ENCODE assay signal across 25 mouse cellular contexts in genomic region chr9:23041025-23041424, GRCm38 (mm10).
A peak's percentile ranks its signal among the peaks of the same experiment; 100 is the strongest.
DNase-seq lines count a peak whose midpoint lies in the region; ATAC-seq and TF ChIP-seq lines count a peak whose summit lies in the region.
"Had no signal": no experiment of that assay in that cellular context is flagged by ENCODE, and none has a peak within 500 bp of the region (broad histone marks: within the 10 kb centered on the region; RNA-seq: fewer than 3 reads in every experiment).

No protein-coding gene starts in this region.

- no peaks in the 10 kb centered on the region for H3K27me3 ChIP-seq in heart, embryonic 11.5 days (ENCODE audit: control insufficient read depth, insufficient read depth, low read length)
- H3K27me3 ChIP-seq in kidney, postnatal 0 days (ENCODE audit: insufficient read depth, low read length), result no peaks in the 10 kb centered on the region
- peaks cover 5% of the 10 kb centered on the region; the same call in 1 of the 2 replicates for H3K27me3 ChIP-seq in midbrain, embryonic 14.5 days (ENCODE audit: control insufficient read depth, insufficient read depth, low read length)
- H3K27me3 ChIP-seq in midbrain, embryonic 15.5 days (replicated peaks), result no peaks in the 10 kb centered on the region
- H3K27me3 ChIP-seq in limb, embryonic 12.5 days, result 0 out of 2 replicates have a peak, but pooled peaks cover 7% of the 10 kb centered on the region
- H3K27me3 ChIP-seq: forebrain, embryonic 15.5 days; hindbrain, embryonic 15.5 days; limb, embryonic 13.5 days had no signal

- H3K4me3 ChIP-seq in heart, embryonic 11.5 days (ENCODE audit: low read depth, low read length), result no peak overlapping the region
- no peak overlapping the region for H3K4me3 ChIP-seq in kidney, postnatal 0 days (replicated peaks; ENCODE audit: low read depth, low read length)
- H3K4me3 ChIP-seq in midbrain, embryonic 14.5 days (replicated peaks; ENCODE audit: low read depth, low read length), result no peak overlapping the region
- no peak overlapping the region for H3K4me3 ChIP-seq in midbrain, embryonic 15.5 days
- no peak overlapping the region for H3K4me3 ChIP-seq in limb, embryonic 12.5 days (replicated peaks)
- H3K4me3 ChIP-seq: forebrain, embryonic 15.5 days; heart, embryonic 15.5 days; hindbrain, embryonic 15.5 days; left cerebral cortex, adult 2 months; limb, embryonic 13.5 days; liver, embryonic 13.5 days; megakaryocyte, embryonic 14.5 days had no signal

- H3K4me2 ChIP-seq in heart, embryonic 11.5 days, result no peak overlapping the region
- H3K4me2 ChIP-seq in kidney, postnatal 0 days (ENCODE audit: low read length), result no peak overlapping the region
- H3K4me2 ChIP-seq in midbrain, embryonic 14.5 days (ENCODE audit: low read length), result no peak overlapping the region
- no peak overlapping the region for H3K4me2 ChIP-seq in midbrain, embryonic 15.5 days
- no peak overlapping the region for H3K4me2 ChIP-seq in limb, embryonic 12.5 days
- H3K4me2 ChIP-seq: forebrain, embryonic 15.5 days; heart, embryonic 15.5 days; hindbrain, embryonic 15.5 days; limb, embryonic 13.5 days; liver, embryonic 13.5 days had no signal

- TF ChIP-seq CTCF in kidney, postnatal 0 days (IDR thresholded peaks at IDR 0.05; ENCODE audit: low read depth), result no peak

- H3K27ac ChIP-seq in heart, embryonic 11.5 days (ENCODE audit: low read depth, low read length), result peak overlapping the region; percentile 42; the same call in 1 of the 2 replicates
- H3K27ac ChIP-seq in kidney, postnatal 0 days, result peak overlapping the region; percentile 48; the same call in 1 of the 2 replicates
- H3K27ac ChIP-seq in midbrain, embryonic 14.5 days (replicated peaks; ENCODE audit: low read depth, low read length), result no peak overlapping the region
- no peak overlapping the region for H3K27ac ChIP-seq in midbrain, embryonic 15.5 days
- peak overlapping the region; percentile 41; the same call in 1 of the 2 replicates for H3K27ac ChIP-seq in limb, embryonic 12.5 days
- H3K27ac ChIP-seq: forebrain, embryonic 15.5 days; heart, embryonic 15.5 days; hindbrain, embryonic 15.5 days; left cerebral cortex, adult 2 months; limb, embryonic 13.5 days; liver, embryonic 13.5 days had no signal

- H3K9me3 ChIP-seq in heart, embryonic 11.5 days (replicated peaks; ENCODE audit: control insufficient read depth, low read length), result no peaks in the 10 kb centered on the region
- no peaks in the 10 kb centered on the region for H3K9me3 ChIP-seq in kidney, postnatal 0 days (replicated peaks; ENCODE audit: low read length)
- no peaks in the 10 kb centered on the region for H3K9me3 ChIP-seq in midbrain, embryonic 14.5 days (ENCODE audit: control insufficient read depth, low read length)
- no peaks in the 10 kb centered on the region for H3K9me3 ChIP-seq in midbrain, embryonic 15.5 days
- H3K9me3 ChIP-seq in limb, embryonic 12.5 days, result no peaks in the 10 kb centered on the region
- H3K9me3 ChIP-seq: forebrain, embryonic 15.5 days; heart, embryonic 15.5 days; hindbrain, embryonic 15.5 days; limb, embryonic 13.5 days; liver, embryonic 13.5 days had no signal

- WGBS in heart, embryonic 11.5 days (ENCODE audit: insufficient replicate concordance), result 21% methylated on average over 5 of the region's 5 CpGs
- 23% methylated on average over 5 of the region's 5 CpGs for WGBS in kidney, postnatal 0 days
- WGBS in midbrain, embryonic 14.5 days, result 63% methylated on average over 5 of the region's 5 CpGs
- 52% methylated on average over 5 of the region's 5 CpGs for WGBS in midbrain, embryonic 15.5 days
- 16% methylated on average over 5 of the region's 5 CpGs for WGBS in limb, embryonic 12.5 days

- peaks cover 16% of the 10 kb centered on the region; the same call in 1 of the 2 replicates for H3K4me1 ChIP-seq in heart, embryonic 11.5 days (ENCODE audit: control insufficient read depth, insufficient read depth, low read length)
- H3K4me1 ChIP-seq in kidney, postnatal 0 days (replicated peaks; ENCODE audit: insufficient read depth, low read length), result peaks cover 10% of the 10 kb centered on the region
- peaks cover 7% of the 10 kb centered on the region; the same call in 1 of the 2 replicates for H3K4me1 ChIP-seq in midbrain, embryonic 14.5 days (ENCODE audit: control insufficient read depth, insufficient read depth, low read length)
- H3K4me1 ChIP-seq in midbrain, embryonic 15.5 days, result peaks cover 10% of the 10 kb centered on the region
- peaks cover 48% of the 10 kb centered on the region for H3K4me1 ChIP-seq in limb, embryonic 12.5 days (replicated peaks)
- H3K4me1 ChIP-seq: liver, embryonic 13.5 days had no signal

- ATAC-seq in heart, embryonic 11.5 days (replicated peaks; ENCODE audit: insufficient number of reproducible peaks, low FRiP score, low TSS enrichment), result no peak
- ATAC-seq in kidney, postnatal 0 days (replicated peaks; ENCODE audit: low FRiP score, low read depth), result no peak
- ATAC-seq in midbrain, embryonic 14.5 days (ENCODE audit: low FRiP score, low TSS enrichment), result no peak
- no peak for ATAC-seq in midbrain, embryonic 15.5 days (replicated peaks)
- ATAC-seq in limb, embryonic 12.5 days (ENCODE audit: insufficient number of reproducible peaks, insufficient read depth, low FRiP score, low TSS enrichment, low read depth), result no peak
- no peak for ATAC-seq in activated CD4-positive, CD25-positive, alpha-beta regulatory T cell, adult 4 months
- ATAC-seq: CD4-positive, CD25-positive, alpha-beta regulatory T cell, adult 4 months; forebrain, embryonic 15.5 days had no signal

- no peak for DNase-seq in heart, adult 11 months
- no peak for DNase-seq in kidney, postnatal 0 days (ENCODE audit: low spot score)
- no peak for DNase-seq in kidney, adult 18-20 months
- peak; percentile 23 for DNase-seq in midbrain, embryonic 14.5 days
- DNase-seq: adrenal gland, postnatal 36 days; cerebellum, adult 9-10 months; gastrocnemius, postnatal 10 days; heart, postnatal 4 days; kidney, adult 8-10 months; layer of hippocampus, adult 9-11 months; liver, embryonic 13.5 days; lung, postnatal 14 days; thymus, adult 18-20 months; thymus, postnatal 36 days had no signal

- H3K9ac ChIP-seq in heart, embryonic 11.5 days (ENCODE audit: low read depth, low read length), result no peak overlapping the region
- H3K9ac ChIP-seq in kidney, postnatal 0 days (ENCODE audit: low read depth, low read length), result no peak overlapping the region
- H3K9ac ChIP-seq in midbrain, embryonic 14.5 days (replicated peaks; ENCODE audit: low read length), result no peak overlapping the region
- no peak overlapping the region for H3K9ac ChIP-seq in midbrain, embryonic 15.5 days
- H3K9ac ChIP-seq in limb, embryonic 12.5 days (replicated peaks), result no peak overlapping the region
- H3K9ac ChIP-seq: forebrain, embryonic 15.5 days; heart, embryonic 15.5 days; hindbrain, embryonic 15.5 days; limb, embryonic 13.5 days; liver, embryonic 13.5 days had no signal

- H3K36me3 ChIP-seq in heart, embryonic 11.5 days (ENCODE audit: control insufficient read depth, insufficient read depth, low read length), result no peaks in the 10 kb centered on the region
- H3K36me3 ChIP-seq in kidney, postnatal 0 days (ENCODE audit: insufficient read depth, low read length), result no peaks in the 10 kb centered on the region
- H3K36me3 ChIP-seq in midbrain, embryonic 14.5 days (ENCODE audit: control insufficient read depth, insufficient read depth, low read length), result no peaks in the 10 kb centered on the region
- no peaks in the 10 kb centered on the region for H3K36me3 ChIP-seq in midbrain, embryonic 15.5 days (replicated peaks)
- no peaks in the 10 kb centered on the region for H3K36me3 ChIP-seq in limb, embryonic 12.5 days
- H3K36me3 ChIP-seq: forebrain, embryonic 15.5 days; heart, embryonic 15.5 days; hindbrain, embryonic 15.5 days; limb, embryonic 13.5 days; liver, embryonic 13.5 days had no signal

Comparison
In these comparisons a context has a peak if more than half of its experiments do, and no peak if none do; other contexts are left out.
1. H3K27ac ChIP-seq: peak in heart, embryonic 11.5 days (single experiment), kidney, postnatal 0 days (single experiment) and limb, embryonic 12.5 days (single experiment); none in midbrain, embryonic 14.5 days (single experiment) and midbrain, embryonic 15.5 days (single experiment).